Mouse (Mus musculus): Measurements from ENCODE around the gene C330021F23Rik.

GRCm38 (mm10) chr8:3568378-3568777 is 588 bp downstream of the C330021F23Rik start:
- TF ChIP-seq CTCF (IDR thresholded peaks at IDR 0.05; ENCODE audit: insufficient read depth, low read depth, low read length): no peak
- no peak for TF ChIP-seq POLR2A (IDR thresholded peaks at IDR 0.05; ENCODE audit: insufficient read depth, low read depth, low read length)

Data from olfactory bulb, adult 2 months (tissue).